ENCODE assay signal across 8 mouse cellular contexts in genomic region chr14:50903973-50904827, GRCm38 (mm10). TPM values are rescaled to one million over a fixed set of nuclear protein-coding genes. Genes with fewer than 3 reads are reported as not detected.
A peak's percentile ranks its signal among the peaks of the same experiment; 100 is the strongest.
DNase-seq lines count a peak whose midpoint lies in the region; ATAC-seq and TF ChIP-seq lines count a peak whose summit lies in the region.

No protein-coding gene starts in this region.

- peaks cover 6% of the 10 kb centered on the region for H3K4me1 ChIP-seq in E14TG2a.4 (replicated peaks; ENCODE audit: low read depth, low read length)
- peaks cover 8% of the 10 kb centered on the region for H3K4me1 ChIP-seq in heart, embryonic 15.5 days (replicated peaks)

- peak overlapping the region; percentile 24; the same call in 1 of the 2 replicates for H3K27ac ChIP-seq in heart, embryonic 15.5 days

- peaks cover 24% of the 10 kb centered on the region for H3K36me3 ChIP-seq in E14TG2a.4 (ENCODE audit: insufficient read depth, low read length)
- H3K36me3 ChIP-seq in heart, embryonic 15.5 days, result no peaks in the 10 kb centered on the region

- peak overlapping the region; percentile 78 for H3K4me3 ChIP-seq in E14TG2a.4 (replicated peaks; ENCODE audit: low read length)
- peak overlapping the region; percentile 54 for H3K4me3 ChIP-seq in heart, embryonic 15.5 days

- peak; percentile 83 for ATAC-seq in heart, embryonic 15.5 days (replicated peaks; ENCODE audit: insufficient number of reproducible peaks, insufficient read depth, low FRiP score, low read depth)
- peak; percentile 98 for ATAC-seq in megakaryocyte progenitor cell, adult 5-6 weeks (replicated peaks; ENCODE audit: poor library complexity)

- TF ChIP-seq CTCF in E14TG2a.4 (conservative IDR thresholded peaks at IDR 0.05; ENCODE audit: low read length), result peak; percentile 26

- peaks cover 9% of the 10 kb centered on the region for H3K9me3 ChIP-seq in E14TG2a.4 (ENCODE audit: low read length)
- H3K9me3 ChIP-seq in heart, embryonic 15.5 days (replicated peaks), result no peaks in the 10 kb centered on the region

- peak overlapping the region; percentile 58 for H3K9ac ChIP-seq in heart, embryonic 15.5 days

- DNase-seq in R1 (ENCODE audit: low read depth, low spot score), result peak; percentile 48
- DNase-seq in embryo, embryonic 10.5 days (ENCODE audit: low spot score), result peak; percentile 78
- DNase-seq in kidney, postnatal 36 days, result peak; percentile 19 to 57
- DNase-seq in thymus, postnatal 14 days, result no peak
- no peak for DNase-seq in layer of hippocampus, adult 8-10 months (ENCODE audit: low spot score in 2 of 2)

- 5% methylated on average over 26 of the region's 26 CpGs for WGBS in heart, embryonic 15.5 days

- H3K4me2 ChIP-seq in heart, embryonic 15.5 days, result peak overlapping the region; percentile 89

- no peaks in the 10 kb centered on the region for H3K27me3 ChIP-seq in E14TG2a.4 (ENCODE audit: insufficient read depth, low read length)
- H3K27me3 ChIP-seq in heart, embryonic 15.5 days, result no peaks in the 10 kb centered on the region

RNA-seq across cellular contexts. Expression of gene Klhl33, which starts 6.9 kb away (rescaled TPM):
- 0.08 and 0.18 TPM in 2 replicates for polyA plus RNA-seq in heart, embryonic 15.5 days (2015; fragmentation: Nextera tagmentation; extraction: Ambion mirVana)
- total RNA-seq in megakaryocyte progenitor cell, adult 5-6 weeks (2015), result 0.10 TPM in 1 of 2 replicates, not detected in the other
- total RNA-seq in megakaryocyte progenitor cell, adult 5-6 weeks (2017), result 0.25 and 0.37 TPM in 2 replicates
- total RNA-seq in layer of hippocampus, adult 8-10 months (2022), result 1 to 10 TPM; 5.1 to 6.4 (median 5.8) TPM

RNA-seq across cellular contexts. Expression of gene Osgep, which starts 20.5 kb away (rescaled TPM):
- polyA plus RNA-seq in heart, embryonic 15.5 days (2015; fragmentation: Nextera tagmentation; extraction: Ambion mirVana), result 117 and 133 TPM in 2 replicates
- total RNA-seq in megakaryocyte progenitor cell, adult 5-6 weeks (2015), result 116 and 117 TPM in 2 replicates
- total RNA-seq in megakaryocyte progenitor cell, adult 5-6 weeks (2017), result 117 and 125 TPM in 2 replicates
- total RNA-seq in layer of hippocampus, adult 8-10 months (2022), result 10 to 100 TPM; 30.4 to 37.1 (median 34.9) TPM

RNA-seq across cellular contexts. Expression of gene Apex1, which starts 20.6 kb away (rescaled TPM):
- 107 and 120 TPM in 2 replicates for polyA plus RNA-seq in heart, embryonic 15.5 days (2015; fragmentation: Nextera tagmentation; extraction: Ambion mirVana)
- 246 and 285 TPM in 2 replicates for total RNA-seq in megakaryocyte progenitor cell, adult 5-6 weeks (2015)
- total RNA-seq in megakaryocyte progenitor cell, adult 5-6 weeks (2017), result 189 and 223 TPM in 2 replicates
- 10 to 100 TPM; 61.2 to 67.5 (median 64.1) TPM for total RNA-seq in layer of hippocampus, adult 8-10 months (2022)

RNA-seq across cellular contexts. Expression of gene Pip4p1, which starts 26.5 kb away (rescaled TPM):
- 29.8 and 39.6 TPM in 2 replicates for polyA plus RNA-seq in heart, embryonic 15.5 days (2015; fragmentation: Nextera tagmentation; extraction: Ambion mirVana)
- total RNA-seq in megakaryocyte progenitor cell, adult 5-6 weeks (2015), result 47.0 and 58.0 TPM in 2 replicates
- total RNA-seq in megakaryocyte progenitor cell, adult 5-6 weeks (2017), result 10.4 and 17.9 TPM in 2 replicates
- total RNA-seq in layer of hippocampus, adult 8-10 months (2022), result 100 to 1,000 TPM in 1 of 4 experiments, 10 to 100 TPM in 3; 87.5 to 104 (median 94.3) TPM

RNA-seq across cellular contexts. Expression of gene Pnp, which starts 26.7 kb away (rescaled TPM):
- 29.6 and 37.3 TPM in 2 replicates for polyA plus RNA-seq in heart, embryonic 15.5 days (2015; fragmentation: Nextera tagmentation; extraction: Ambion mirVana)
- 388 TPM in 2 replicates for total RNA-seq in megakaryocyte progenitor cell, adult 5-6 weeks (2015)
- total RNA-seq in megakaryocyte progenitor cell, adult 5-6 weeks (2017), result 201 and 203 TPM in 2 replicates
- total RNA-seq in layer of hippocampus, adult 8-10 months (2022), result 10 to 100 TPM; 14.9 to 21.4 (median 18.2) TPM

Comparison
In these comparisons a context has a peak if more than half of its experiments do, and no peak if none do; other contexts are left out.
1. DNase-seq: peak in R1 (single experiment), embryo, embryonic 10.5 days (single experiment) and kidney, postnatal 36 days (2 of 2); none in thymus, postnatal 14 days (single experiment) and layer of hippocampus, adult 8-10 months (0 of 2).
2. RNA of gene Klhl33, which starts 6.9 kb away (total RNA-seq): 5.1 to 6.4 TPM in layer of hippocampus, adult 8-10 months; 0.10 to 0.37 TPM in megakaryocyte progenitor cell, adult 5-6 weeks; every median in the first group is over 4 times any median in the second.